Mouse (Mus musculus) myocyte (in vitro differentiated cells): ENCODE data around the gene Htr5a. TPM values are rescaled to one million over a fixed set of nuclear protein-coding genes. Genes with fewer than 3 reads are reported as not detected.

ENCODE experiments used
- H3K27me3 ChIP-seq: one replicate; pipeline ENCODE4 v1.6.1; 2011; ENCODE audit not compliant: control insufficient read depth, insufficient read depth, insufficient read length
- H3K36me3 ChIP-seq: one replicate; pipeline ENCODE4 v1.6.1; 2011; ENCODE audit not compliant: control insufficient read depth, insufficient read depth
- H3K4me2 ChIP-seq: one replicate; pipeline ENCODE4 v1.6.1; 2011; ENCODE audit warnings: low read depth, control low read depth
- H3K4me3 ChIP-seq: one replicate; pipeline ENCODE4 v1.5.1; 2011; ENCODE audit warnings: mild to moderate bottlenecking, control low read depth, moderate library complexity
- H3K79me2 ChIP-seq: one replicate; pipeline ENCODE4 v1.6.1; 2011; ENCODE audit not compliant: control insufficient read depth, insufficient read depth
- H3ac ChIP-seq: one replicate; pipeline ENCODE4 v1.6.1; 2011; ENCODE audit not compliant: control insufficient read depth, insufficient read length
- CEBPB ChIP-seq: IDR thresholded peaks from 2 replicates; pipeline ENCODE4 v1.6.1; 2011; ENCODE audit warnings: mild to moderate bottlenecking, moderate library complexity; ENCODE audit not compliant: poor library complexity, insufficient read depth, severe bottlenecking
- E2F4 ChIP-seq: IDR thresholded peaks from one replicate; pipeline ENCODE4 v1.6.1; 2011; ENCODE audit warnings: mild to moderate bottlenecking, control low read depth, moderate library complexity; ENCODE audit not compliant: insufficient read depth
- MAX ChIP-seq: IDR thresholded peaks from one replicate; pipeline ENCODE4 v1.6.1; 2011; ENCODE audit warnings: low read depth, mild to moderate bottlenecking, control low read depth
- MYOD1 ChIP-seq, 3 experiments: IDR thresholded peaks; one replicate each; pipeline ENCODE4 v1.6.1; 2011; ENCODE audit warnings: control low read depth in 2 of 3, low read depth in 2 of 3, mild to moderate bottlenecking in 2 of 3, moderate library complexity in 1 of 3; ENCODE audit not compliant: insufficient read length in 2 of 3, control insufficient read depth in 1 of 3
- MYOG ChIP-seq, 3 experiments: IDR thresholded peaks; one replicate each; pipeline ENCODE4 v1.6.1; 2011; ENCODE audit warnings: control low read depth in 2 of 3, low read depth in 2 of 3, mild to moderate bottlenecking in 2 of 3; ENCODE audit not compliant: insufficient read length in 2 of 3, control insufficient read depth in 1 of 3, insufficient read depth in 1 of 3
- POLR2A ChIP-seq: IDR thresholded peaks from one replicate; pipeline ENCODE4 v1.6.1; 2011; ENCODE audit warnings: low read depth, mild to moderate bottlenecking, control low read depth, moderate library complexity; ENCODE audit not compliant: insufficient read length
- POLR2AphosphoS2 ChIP-seq: IDR thresholded peaks from one replicate; pipeline ENCODE4 v1.6.1; 2011; ENCODE audit warnings: low read depth, control low read depth; ENCODE audit not compliant: insufficient read length
- REST ChIP-seq: IDR thresholded peaks from one replicate; pipeline ENCODE4 v1.6.1; 2011; ENCODE audit warnings: mild to moderate bottlenecking, control low read depth, moderate library complexity; ENCODE audit not compliant: insufficient read depth, insufficient read length
- SRF ChIP-seq: IDR thresholded peaks from one replicate; pipeline ENCODE4 v1.6.1; 2011; ENCODE audit warnings: low read depth; ENCODE audit not compliant: control insufficient read depth, insufficient read length
- TCF12 ChIP-seq: IDR thresholded peaks from one replicate; pipeline ENCODE4 v1.6.1; 2011; ENCODE audit warnings: mild to moderate bottlenecking, control low read depth; ENCODE audit not compliant: poor library complexity, insufficient read depth, severe bottlenecking
- TCF3 ChIP-seq: IDR thresholded peaks from one replicate; pipeline ENCODE4 v1.6.1; 2011; ENCODE audit warnings: low read depth, control low read depth; ENCODE audit not compliant: insufficient read length
- USF1 ChIP-seq: IDR thresholded peaks from one replicate; pipeline ENCODE4 v1.6.1; 2011; ENCODE audit warnings: low read depth, mild to moderate bottlenecking, control low read depth, moderate library complexity
- polyA plus RNA-seq: library from polyadenylated mRNA; unstranded; fragments of >200 nt; fragmentation: generic; extraction: Trizol; gene quantifications from one replicate; pipeline ENCODE4 v1.2.1, GENCODE M21; 2012; ENCODE audit warnings: missing spikeins

The Htr5a gene
- not detected for polyA plus RNA-seq

DNA sequence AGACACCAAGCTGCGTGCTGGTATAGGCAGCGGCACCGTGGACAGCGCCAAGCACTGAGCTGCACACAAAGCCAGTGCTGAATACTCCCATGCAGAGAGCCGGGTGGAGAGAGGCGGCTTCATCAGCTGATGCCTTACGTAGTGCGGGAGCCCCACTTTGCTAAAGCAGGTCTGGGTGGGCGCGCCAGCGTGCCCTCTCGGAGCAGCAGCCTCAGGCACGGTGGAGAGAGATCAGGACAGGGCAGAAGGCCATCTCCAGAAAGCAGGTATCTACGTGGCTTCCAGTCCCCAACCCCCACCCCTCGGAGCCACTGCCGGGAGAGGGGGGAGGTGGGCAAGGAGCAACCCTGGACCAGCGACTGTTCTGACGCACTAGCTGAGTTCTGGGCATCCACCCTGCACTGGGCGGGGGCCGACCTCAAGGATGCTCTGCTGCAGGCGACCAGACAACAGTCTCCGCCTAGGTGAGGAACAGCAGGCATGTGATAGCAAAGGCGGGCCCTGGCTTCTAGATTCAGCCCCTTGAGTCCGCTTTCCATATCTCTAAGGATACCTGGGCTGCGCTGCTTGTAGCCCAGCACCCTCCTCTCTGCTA lies at the start of gene Htr5a:
Gene Htr5a (plus strand): TSS at position 449 of the 595 bp plus-strand sequence.
- no peak within 1 kb of the TSS for H3K4me3 ChIP-seq
- no peak for TF ChIP-seq POLR2AphosphoS2
- TF ChIP-seq REST, result peak; percentile 83
- no peak for TF ChIP-seq TCF12
- no peak for TF ChIP-seq USF1

GRCm38 (mm10) chr5:27792173-27792470 lies 49.8 kb upstream of the Htr5a start:
- Histone ChIP-seq H3K4me2 (peak overlapping the region; percentile 84), H3K79me2 (peaks cover 19% of the 10 kb centered on the region), H3ac (peak overlapping the region; percentile 69), H3K36me3 (peaks cover 10% of the 10 kb centered on the region), H3K4me3 (peak overlapping the region; percentile 63), H3K27me3 (no peaks in the 10 kb centered on the region)
- TF ChIP-seq MAX, result no peak
- no peak for TF ChIP-seq MYOG (IDR thresholded peaks at IDR 0.05; ENCODE audit: control insufficient read depth in 1 of 3, insufficient read depth in 1 of 3, insufficient read length in 2 of 3, low read depth in 2 of 3)
- TF ChIP-seq MYOD1 (IDR thresholded peaks at IDR 0.05; ENCODE audit: control insufficient read depth in 1 of 3, insufficient read length in 2 of 3, low read depth in 2 of 3), result no peak
- no peak for TF ChIP-seq POLR2A
- TF ChIP-seq REST, result no peak
- TF ChIP-seq CEBPB, result no peak
- no peak for TF ChIP-seq TCF3
- no peak for TF ChIP-seq USF1
- no peak for TF ChIP-seq POLR2AphosphoS2

More for the DNA sequence above, at the start of gene Htr5a:
- no peak within 1 kb of the TSS for H3K4me2 ChIP-seq
- H3K79me2 ChIP-seq, result no peaks in the 10 kb centered on the region
- no peaks in the 10 kb centered on the region for H3K36me3 ChIP-seq
- H3K27me3 ChIP-seq, result no peaks in the 10 kb centered on the region
- H3ac ChIP-seq, result no peak within 1 kb of the TSS

DNA sequence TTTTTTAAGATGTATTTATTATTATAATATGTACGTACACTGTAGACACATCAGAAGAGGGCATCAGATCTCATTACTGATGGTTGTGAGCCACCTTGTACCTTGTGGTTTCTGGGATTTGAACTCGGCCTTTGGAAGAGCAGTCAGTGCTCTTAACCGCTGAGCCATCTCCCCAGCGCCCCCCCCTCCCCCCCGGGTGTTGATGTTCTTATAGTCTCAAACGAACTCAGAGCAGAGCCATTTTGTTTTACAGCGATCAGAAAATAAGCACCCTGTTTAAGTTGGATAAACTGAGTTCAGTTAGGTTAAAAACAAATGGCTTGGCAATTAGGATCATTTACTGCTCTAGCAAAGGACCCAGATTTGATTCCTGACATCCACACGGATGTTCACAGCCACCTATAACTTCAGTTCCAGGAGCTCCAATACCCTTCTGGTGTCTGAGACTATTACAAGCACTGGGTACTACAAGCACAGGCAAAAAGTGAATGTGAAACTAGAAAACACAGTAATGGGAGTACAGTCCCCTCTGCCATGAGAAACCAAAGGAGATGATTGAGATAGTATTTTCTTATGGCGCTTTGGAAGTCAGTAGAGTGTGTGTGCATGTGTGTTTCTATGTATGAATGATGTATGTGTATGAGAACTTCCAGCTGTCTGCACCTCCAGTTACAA lies 49.3 kb upstream of the Htr5a start:
- Histone ChIP-seq H3K36me3 (peaks cover 10% of the 10 kb centered on the region), H3K27me3 (no peaks in the 10 kb centered on the region), H3K79me2 (peaks cover 19% of the 10 kb centered on the region), H3K4me3 (peak overlapping the region; percentile 63), H3K4me2 (peak overlapping the region; percentile 84), H3ac (peak overlapping the region; percentile 69)
- TF ChIP-seq MYOD1 (IDR thresholded peaks at IDR 0.05; ENCODE audit: control insufficient read depth in 1 of 3, insufficient read length in 2 of 3, low read depth in 2 of 3) (no peak), MYOG (IDR thresholded peaks at IDR 0.05; ENCODE audit: control insufficient read depth in 1 of 3, insufficient read depth in 1 of 3, insufficient read length in 2 of 3, low read depth in 2 of 3) (no peak), POLR2AphosphoS2 (no peak), TCF3 (no peak), USF1 (no peak), E2F4 (no peak)

- no peaks in the 10 kb centered on the region for H3K27me3 ChIP-seq
- H3K4me3 ChIP-seq, result no peak overlapping the region
- H3K4me2 ChIP-seq, result no peak overlapping the region
- no peak for TF ChIP-seq USF1
- H3K79me2 ChIP-seq, result peaks cover 19% of the 10 kb centered on the region
- H3K36me3 ChIP-seq, result no peaks in the 10 kb centered on the region
- H3ac ChIP-seq, result no peak overlapping the region
Observed at GRCm38 (mm10) chr5:27793923-27794322, 48.0 kb upstream of the Htr5a start.

GRCm38 (mm10) chr5:27814282-27814681 lies 27.7 kb upstream of the Htr5a start:
- Histone ChIP-seq H3ac (no peak overlapping the region), H3K4me3 (no peak overlapping the region), H3K79me2 (no peaks in the 10 kb centered on the region), H3K4me2 (no peak overlapping the region), H3K27me3 (no peaks in the 10 kb centered on the region), H3K36me3 (no peaks in the 10 kb centered on the region)
- TF ChIP-seq REST (no peak), POLR2A (no peak), TCF12 (no peak), POLR2AphosphoS2 (no peak), USF1 (no peak), SRF (no peak), E2F4 (no peak), TCF3 (no peak), MYOD1 (IDR thresholded peaks at IDR 0.05; ENCODE audit: control insufficient read depth in 1 of 3, insufficient read length in 2 of 3, low read depth in 2 of 3) (no peak), MYOG (IDR thresholded peaks at IDR 0.05; ENCODE audit: control insufficient read depth in 1 of 3, insufficient read depth in 1 of 3, insufficient read length in 2 of 3, low read depth in 2 of 3) (no peak), MAX (no peak), CEBPB (no peak)
